ENCODE assay signal across 20 mouse cellular contexts in the genomic region with DNA sequence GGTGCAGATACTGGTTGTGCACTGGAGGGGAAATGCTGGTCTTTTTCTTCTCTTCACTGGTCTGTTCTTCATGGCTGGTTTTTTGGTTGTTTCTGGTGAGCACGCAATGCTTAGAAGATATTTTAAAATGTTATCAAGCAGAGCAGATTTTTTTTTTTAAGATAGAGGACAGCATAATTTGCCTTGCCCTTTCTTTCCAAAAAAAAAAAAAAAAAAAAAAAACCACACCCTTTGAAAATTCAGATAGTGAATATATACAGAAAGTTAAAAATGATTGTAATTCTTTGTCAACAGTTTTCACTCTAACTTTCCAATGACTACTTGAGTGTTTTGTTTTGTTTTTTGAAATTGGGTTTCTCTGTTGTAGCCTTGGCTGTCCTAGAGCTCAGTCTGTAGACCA. TPM values are rescaled to one million over a fixed set of nuclear protein-coding genes. Genes with fewer than 3 reads are reported as not detected.
A peak's percentile ranks its signal among the peaks of the same experiment; 100 is the strongest.
DNase-seq lines count a peak whose midpoint lies in the region; ATAC-seq and TF ChIP-seq lines count a peak whose summit lies in the region.
"Had no signal": no experiment of that assay in that cellular context is flagged by ENCODE, and none has a peak within 500 bp of the region (broad histone marks: within the 10 kb centered on the region; RNA-seq: fewer than 3 reads in every experiment).

No protein-coding gene starts in this region.

- in situ Hi-C loops in CH12.LX (cut with MboI; ENCODE audit: low pct_ligation_motif_present, low pct_unique_long_range_greater_than_20kb, low sequenced_read_pairs), result loop anchor here (25.0 kb wide), 1 partner anchor 329 kb away; the partner anchor contains the start of gene Rps6kl1

- no peak for TF ChIP-seq POLR2A in liver, adult 2 months (IDR thresholded peaks at IDR 0.05; ENCODE audit: extremely low read depth, insufficient read depth, low read length)
- TF ChIP-seq POLR2A in CH12.LX (IDR thresholded peaks at IDR 0.05; ENCODE audit: low read depth, low read length), result no peak
- no peak for TF ChIP-seq POLR2A in bone marrow, adult 2 months (IDR thresholded peaks at IDR 0.05; ENCODE audit: borderline replicate concordance, control insufficient read depth, low read depth, low read length)

- H3K4me3 ChIP-seq in liver, adult 2 months (ENCODE audit: insufficient read depth, low read depth, low read length), result no peak overlapping the region
- no peak overlapping the region for H3K4me3 ChIP-seq in liver, embryonic 12.5 days
- H3K4me3 ChIP-seq in CH12.LX (replicated peaks in 1 of 3; ENCODE audit: low read depth in 2 of 3, low read length in 2 of 3, poor library complexity in 1 of 3), result no peak overlapping the region
- H3K4me3 ChIP-seq in bone marrow, adult 2 months (replicated peaks; ENCODE audit: control insufficient read depth, low read depth, low read length), result no peak overlapping the region
- H3K4me3 ChIP-seq: embryonic facial prominence, embryonic 12.5 days; erythroblast, embryonic 14.5 days; heart, embryonic 13.5 days; hindbrain, embryonic 15.5 days had no signal

- dilution Hi-C loops in CH12.LX (cut with MboI; ENCODE audit: extremely low pct_ligation_motif_present, extremely low pct_unique_long_range_greater_than_20kb, low sequenced_read_pairs), result no loop called here

- no peak overlapping the region for H3K4me2 ChIP-seq in liver, embryonic 12.5 days
- H3K4me2 ChIP-seq in CH12.LX (ENCODE audit: insufficient read depth, low read depth, poor library complexity, severe bottlenecking), result no peak overlapping the region
- H3K4me2 ChIP-seq: hindbrain, embryonic 15.5 days had no signal

- H3K27me3 ChIP-seq in liver, adult 2 months (ENCODE audit: control insufficient read depth, insufficient read depth, low read length), result no peaks in the 10 kb centered on the region
- H3K27me3 ChIP-seq in liver, embryonic 12.5 days (replicated peaks), result peaks cover 53% of the 10 kb centered on the region
- peaks cover 13% of the 10 kb centered on the region for H3K27me3 ChIP-seq in CH12.LX (replicated peaks)
- H3K27me3 ChIP-seq: embryonic facial prominence, embryonic 12.5 days; hindbrain, embryonic 15.5 days had no signal

- H3K79me2 ChIP-seq in liver, adult 2 months (ENCODE audit: control insufficient read depth, insufficient read depth, low read length), result no peaks in the 10 kb centered on the region
- H3K79me2 ChIP-seq in CH12.LX (replicated peaks; ENCODE audit: control insufficient read depth, extremely low read depth, insufficient read depth, poor library complexity, severe bottlenecking), result no peaks in the 10 kb centered on the region

- no peak for ATAC-seq in liver, embryonic 12.5 days
- no peak for ATAC-seq in erythroblast, adult 5-6 weeks (replicated peaks; ENCODE audit: low FRiP score, poor library complexity, severe bottlenecking)
- ATAC-seq: forebrain, embryonic 14.5 days; inflammation-experienced regulatory T-cells, adult 6 months had no signal

- TF ChIP-seq RAD21 in CH12.LX (IDR thresholded peaks at IDR 0.05; ENCODE audit: low read depth, low read length), result no peak

- no peak for DNase-seq in liver, adult 2 months (ENCODE audit: extremely low read depth, low read depth, low spot score)
- no peak for DNase-seq in CH12.LX (ENCODE audit: extremely low read depth)
- DNase-seq in induced T-regulatory cell, adult 2 months (ENCODE audit: low read depth), result peak; percentile 14
- DNase-seq in adrenal gland, postnatal 14 days, result no peak
- DNase-seq: adrenal gland, adult 8-10 months; cerebellum, adult 2 months; cerebellum, postnatal 14 days; embryo, embryonic 11 days; gastrocnemius, postnatal 36 days; heart, postnatal 36 days had no signal

- H3K4me1 ChIP-seq in liver, adult 2 months (ENCODE audit: control insufficient read depth, insufficient read depth, low read length), result peaks cover 6% of the 10 kb centered on the region
- H3K4me1 ChIP-seq in liver, embryonic 12.5 days, result peaks cover 19% of the 10 kb centered on the region
- H3K4me1 ChIP-seq in CH12.LX (ENCODE audit: control insufficient read depth in 1 of 2, insufficient read depth in 2 of 2), result peaks cover 3 to 37% of the 10 kb centered on the region in 2 experiments
- peaks cover 4% of the 10 kb centered on the region for H3K4me1 ChIP-seq in bone marrow, adult 2 months (ENCODE audit: control insufficient read depth, insufficient read depth, low read length)

- no peaks in the 10 kb centered on the region for H3K36me3 ChIP-seq in liver, adult 2 months (ENCODE audit: control insufficient read depth, insufficient read depth, low read length)
- H3K36me3 ChIP-seq in liver, embryonic 12.5 days, result no peaks in the 10 kb centered on the region
- H3K36me3 ChIP-seq in CH12.LX (replicated peaks in 1 of 2; ENCODE audit: control insufficient read depth in 1 of 2, insufficient read depth in 1 of 2, low read length in 1 of 2), result no peaks in the 10 kb centered on the region
- H3K36me3 ChIP-seq: embryonic facial prominence, embryonic 12.5 days; forebrain, embryonic 10.5 days; heart, embryonic 13.5 days; hindbrain, embryonic 15.5 days had no signal

- no peak for TF ChIP-seq EP300 in CH12.LX (IDR thresholded peaks at IDR 0.05; ENCODE audit: low read length)

- H3K9me3 ChIP-seq in liver, embryonic 12.5 days (replicated peaks), result no peaks in the 10 kb centered on the region
- H3K9me3 ChIP-seq in CH12.LX (replicated peaks; ENCODE audit: low read length), result no peaks in the 10 kb centered on the region
- H3K9me3 ChIP-seq: embryonic facial prominence, embryonic 12.5 days; forebrain, embryonic 10.5 days; heart, embryonic 13.5 days; hindbrain, embryonic 15.5 days had no signal

- no peak overlapping the region for H3K9ac ChIP-seq in liver, adult 2 months (ENCODE audit: low read depth, low read length)
- no peak overlapping the region for H3K9ac ChIP-seq in liver, embryonic 12.5 days
- no peak overlapping the region for H3K9ac ChIP-seq in CH12.LX (ENCODE audit: insufficient read depth, low read depth)
- H3K9ac ChIP-seq: embryonic facial prominence, embryonic 12.5 days; heart, embryonic 13.5 days; hindbrain, embryonic 15.5 days had no signal

- no peak for TF ChIP-seq CTCF in liver, adult 2 months (IDR thresholded peaks at IDR 0.05; ENCODE audit: low read depth, low read length)
- TF ChIP-seq CTCF in CH12.LX (conservative IDR thresholded peaks at IDR 0.05 in 1 of 2, IDR thresholded peaks at IDR 0.05 in 1 of 2; ENCODE audit: low read depth in 2 of 2, low read length in 2 of 2), result no peak
- no peak for TF ChIP-seq CTCF in bone marrow, adult 2 months (IDR thresholded peaks at IDR 0.05; ENCODE audit: control insufficient read depth, insufficient read depth, low read length)

- 78% methylated on average over 1 of the region's 1 CpGs for WGBS in liver, adult 2 months
- 55% methylated on average over 1 of the region's 1 CpGs for WGBS in liver, embryonic 12.5 days (ENCODE audit: insufficient replicate concordance)
- WGBS in bone marrow, adult 2 months, result 31% methylated on average over 1 of the region's 1 CpGs

- H3K27ac ChIP-seq in liver, adult 2 months (replicated peaks; ENCODE audit: insufficient read depth, low read depth, low read length), result peak overlapping the region; percentile 30; the same call in 1 of the 2 replicates
- H3K27ac ChIP-seq in liver, embryonic 12.5 days, result no peak overlapping the region
- no peak overlapping the region for H3K27ac ChIP-seq in CH12.LX (ENCODE audit: insufficient read depth, low read depth)
- peak overlapping the region; percentile 71 for H3K27ac ChIP-seq in bone marrow, adult 2 months (ENCODE audit: control insufficient read depth, insufficient read depth, low read depth, low read length, poor library complexity)
- H3K27ac ChIP-seq: embryonic facial prominence, embryonic 12.5 days; heart, embryonic 13.5 days; hindbrain, embryonic 15.5 days had no signal

TF ChIP-seq in CH12.LX, 34 proteins besides CTCF, POLR2A, EP300 and RAD21:
- TF ChIP-seq JUND (conservative IDR thresholded peaks at IDR 0.05; ENCODE audit: low read depth, low read length), result no peak
- no peak for TF ChIP-seq USF2 (conservative IDR thresholded peaks at IDR 0.05; ENCODE audit: low read depth, low read length)
- no peak for TF ChIP-seq POLR2AphosphoS2 (IDR thresholded peaks at IDR 0.05; ENCODE audit: low read depth, low read length)
- TF ChIP-seq HCFC1 (IDR thresholded peaks at IDR 0.05; ENCODE audit: low read depth, low read length), result no peak
- peak; percentile 56 for TF ChIP-seq ZNF384 (IDR thresholded peaks at IDR 0.05; ENCODE audit: low read depth, low read length)
- no peak for TF ChIP-seq BHLHE40 (IDR thresholded peaks at IDR 0.05; ENCODE audit: low read depth, low read length)

RNA-seq across cellular contexts. Expression of gene Fos, which starts 17.3 kb away (rescaled TPM):
- 0.67 and 1.2 TPM in 2 replicates for total RNA-seq in liver, adult 2 months (2014; rRNA removed)
- polyA plus RNA-seq in liver, adult 2 months (2012; rRNA removed), result 0.49 and 0.65 TPM in 2 replicates
- polyA plus RNA-seq in liver, embryonic 12.5 days (2016; fragmentation: Nextera tagmentation; extraction: Ambion mirVana), result 1.4 and 1.5 TPM in 2 replicates
- total RNA-seq in CH12.LX (2012; rRNA removed), result 0.17 and 0.21 TPM in 2 replicates
- total RNA-seq in CH12.LX (2014; rRNA removed), result 0.20 and 0.76 TPM in 2 replicates
- polyA plus RNA-seq in CH12.LX (2012; ENCODE audit: insufficient read length, low read depth), result 0.11 and 0.26 TPM in 2 replicates
- polyA plus RNA-seq in bone marrow, adult 2 months (2011; ENCODE audit: insufficient read depth, insufficient read length, low replicate concordance, missing spikeins), result 8.6 TPM in 1 of 2 replicates, not detected in the other
- 40.3 and 41.9 TPM in 2 replicates for total RNA-seq in erythroblast, adult 5-6 weeks (2015; ENCODE audit: low replicate concordance)
- total RNA-seq in erythroblast, adult 5-6 weeks (2017; ENCODE audit: low replicate concordance), result 25.0 and 32.1 TPM in 2 replicates
- total RNA-seq in adrenal gland, postnatal 14 days (2021), result 11.8 and 39.6 TPM in 2 replicates

Comparison
In these comparisons a context has a peak if more than half of its experiments do, and no peak if none do; other contexts are left out.
1. H3K27ac ChIP-seq: peak in liver, adult 2 months (single experiment) and bone marrow, adult 2 months (single experiment); none in liver, embryonic 12.5 days (single experiment) and CH12.LX (single experiment).